Mouse (Mus musculus): ENCODE results near the gene Ski.

Gene Ski

DNA sequence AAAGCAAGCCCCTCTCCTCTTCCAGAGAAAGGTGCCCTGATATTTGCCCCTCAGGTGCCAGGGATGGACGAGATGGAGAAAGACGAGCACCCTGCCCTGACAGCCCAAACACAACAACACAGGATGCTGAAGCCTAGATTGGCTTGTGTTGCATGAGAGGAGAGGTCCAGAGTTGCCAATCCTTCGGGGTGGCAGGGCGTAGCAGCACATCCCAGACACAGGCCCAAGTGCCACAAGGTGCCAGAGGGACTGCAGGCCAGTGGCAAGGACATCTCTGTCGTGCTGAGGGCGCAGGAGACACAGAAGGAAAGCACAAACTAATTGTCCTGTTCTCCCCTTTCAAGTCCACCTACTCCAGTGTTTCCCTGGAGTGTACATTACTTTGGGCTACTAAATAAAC lies 8.2 kb downstream of the Ski start:
- no peak for DNase-seq (ENCODE audit: low read depth, low spot score)

DNA sequence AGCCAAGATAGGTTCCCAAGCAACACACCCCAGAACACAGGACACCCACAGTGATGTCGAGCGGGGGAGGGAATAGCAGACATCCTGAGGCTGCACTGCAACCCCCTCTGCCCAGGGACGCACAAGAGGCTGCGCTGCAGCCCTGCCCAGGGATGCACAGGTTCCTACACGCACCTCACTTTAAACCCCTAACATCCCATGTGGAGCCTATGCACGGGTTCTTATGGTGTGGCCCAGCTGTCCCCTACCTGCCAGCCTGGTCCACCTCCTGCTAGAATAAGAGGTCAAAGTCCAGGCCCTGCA lies 8.7 kb downstream of the Ski start:
- no peak for DNase-seq (ENCODE audit: low read depth, low spot score)

DNA sequence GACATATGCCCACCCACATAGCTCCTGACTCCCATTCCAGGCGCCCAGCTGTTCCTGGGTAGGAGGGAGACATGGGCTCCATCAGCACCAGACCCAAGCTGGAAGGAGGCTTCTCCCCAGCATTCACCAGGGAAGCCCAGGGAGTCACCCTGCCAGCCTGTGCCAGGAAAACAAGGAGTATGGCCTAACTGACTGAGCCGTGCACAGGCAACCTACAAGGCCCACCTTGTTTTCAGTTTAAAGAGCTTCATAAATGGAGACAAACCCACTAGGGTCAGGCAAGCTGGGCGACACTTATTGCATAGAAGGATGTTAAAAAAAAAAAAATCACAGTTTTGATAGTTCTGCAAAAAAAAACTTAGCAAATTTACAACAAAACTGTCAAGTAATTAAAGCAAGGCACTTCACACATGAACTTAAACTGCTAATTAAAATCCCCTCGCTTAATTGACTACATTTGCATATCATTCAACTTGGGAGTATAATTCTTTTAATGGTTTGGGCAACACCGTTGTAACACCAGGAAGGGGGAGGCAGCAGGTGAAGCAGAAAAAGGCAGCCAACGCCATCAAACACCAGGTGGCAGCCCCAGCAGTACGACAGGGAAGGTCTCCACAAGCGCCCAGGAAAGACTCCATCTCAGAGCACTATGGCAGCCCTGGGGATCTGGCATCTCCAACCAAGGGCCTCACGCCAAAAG lies 9.2 kb downstream of the Ski start:
- no peak for DNase-seq (ENCODE audit: low read depth, low spot score)

DNA sequence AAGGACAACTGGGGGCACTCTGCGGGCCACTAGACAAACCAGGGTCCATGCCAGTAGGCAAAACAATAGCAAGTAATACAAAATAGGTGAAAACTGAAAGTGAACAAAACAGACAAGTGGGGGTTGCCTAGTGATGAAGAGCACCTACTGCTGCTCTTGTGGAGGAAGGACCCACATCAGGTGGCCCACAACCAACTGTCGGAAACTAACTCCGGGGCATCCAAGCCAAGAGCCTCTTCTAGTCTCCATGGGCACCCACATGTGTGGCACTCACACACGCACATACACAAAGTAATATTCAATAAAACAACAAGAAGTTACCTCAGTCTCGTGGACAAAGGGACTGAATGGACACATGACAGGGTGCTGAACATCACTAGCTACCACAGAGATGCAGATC lies 12.9 kb downstream of the Ski start:
- no peak for DNase-seq (ENCODE audit: low read depth, low spot score)

DNA sequence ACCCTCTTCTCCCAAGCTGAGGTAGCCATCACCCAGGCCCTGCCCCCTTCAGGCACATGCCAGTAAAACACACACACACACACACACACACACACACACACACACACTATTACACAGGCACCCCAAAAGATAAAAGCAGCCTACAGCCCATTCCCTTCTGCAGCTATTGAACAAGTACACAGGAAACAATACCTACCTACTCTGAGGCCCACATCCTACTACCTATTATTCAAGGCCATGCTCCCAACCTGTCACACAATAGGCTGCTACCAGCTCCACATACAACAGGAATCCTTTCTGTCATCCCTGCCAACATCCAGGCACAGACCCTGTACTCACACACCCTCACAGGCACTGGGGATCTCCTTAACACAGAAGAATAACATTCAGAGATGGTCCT lies 13.3 kb downstream of the Ski start:
- no peak for DNase-seq (ENCODE audit: low read depth, low spot score)

DNA sequence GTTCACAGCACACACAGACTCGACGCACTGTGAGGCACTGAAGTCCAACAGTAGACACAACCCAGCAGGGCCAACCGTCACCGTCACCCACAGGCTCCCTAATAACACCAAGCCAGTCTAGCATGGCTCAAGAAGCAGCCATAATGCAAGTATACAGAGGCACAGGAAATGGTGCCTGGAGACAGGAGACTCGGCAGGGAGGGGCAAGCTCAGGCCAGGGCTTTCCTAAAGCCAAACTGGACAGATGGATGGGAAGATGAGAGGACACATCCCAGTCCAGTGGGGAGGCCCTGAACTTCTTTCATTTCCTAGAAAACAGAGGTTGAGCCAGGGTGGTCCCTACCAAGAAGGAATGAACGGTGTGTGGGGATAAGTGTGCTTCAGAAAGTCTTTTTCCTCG lies 13.8 kb downstream of the Ski start:
- DNase-seq (ENCODE audit: low read depth, low spot score): no peak

DNA sequence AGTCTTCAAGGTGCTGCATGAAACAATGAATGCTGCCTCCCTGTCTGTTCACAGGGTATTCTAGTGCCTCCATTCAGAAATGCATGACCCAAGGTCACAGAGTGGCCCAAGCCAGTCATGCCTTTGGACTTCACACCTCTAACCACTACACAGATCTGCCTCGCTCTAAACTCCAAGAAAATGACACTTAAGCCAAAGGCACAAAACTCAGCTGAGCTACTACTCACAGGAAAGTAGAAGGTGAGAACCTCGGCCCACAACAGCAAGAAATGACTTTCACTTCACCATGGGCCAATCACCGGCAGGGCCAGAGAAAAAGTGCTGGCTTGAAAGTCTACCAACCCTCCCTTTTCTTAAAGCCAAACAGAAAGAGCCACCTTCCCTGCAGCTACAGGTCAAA lies 14.6 kb downstream of the Ski start:
- no peak for DNase-seq (ENCODE audit: low read depth, low spot score)

DNA sequence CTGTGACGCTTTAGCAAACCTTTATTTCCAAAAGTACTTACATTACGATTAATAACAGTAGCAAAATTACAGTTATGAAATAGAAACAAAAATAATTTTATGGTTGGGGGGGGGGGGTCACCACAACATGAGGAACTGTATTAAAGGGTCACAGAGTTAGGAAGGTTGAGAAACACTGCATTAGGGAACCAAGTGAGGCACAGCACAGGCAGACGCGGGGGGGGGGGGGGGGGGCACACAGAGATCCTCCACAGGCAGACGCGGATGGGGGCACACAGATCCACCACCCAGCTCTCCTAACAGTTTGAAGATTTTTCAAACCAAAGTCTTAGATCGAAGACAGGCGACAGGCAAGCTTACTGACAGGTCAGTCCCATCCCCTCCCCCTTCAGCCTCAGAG lies 15.9 kb downstream of the Ski start:
- DNase-seq (ENCODE audit: low read depth, low spot score): no peak

DNA sequence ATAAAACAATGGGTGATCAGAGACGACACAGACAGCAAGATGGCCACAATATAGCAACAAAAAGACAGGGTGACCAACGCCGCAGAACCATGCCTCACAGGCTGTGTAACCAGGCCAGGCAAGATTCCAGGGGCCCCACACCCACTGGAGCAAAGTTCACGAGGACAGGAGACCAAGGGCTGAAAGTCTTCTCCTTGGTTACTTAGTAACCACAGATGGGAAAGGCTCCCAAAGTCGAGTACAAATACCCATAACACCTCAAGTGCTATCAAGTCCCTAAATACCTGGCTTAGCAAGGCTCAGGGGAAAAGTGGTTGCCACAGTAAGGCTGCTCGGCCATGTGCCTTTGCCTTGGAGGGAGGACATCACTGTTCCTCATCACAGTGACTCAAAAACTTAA lies 16.5 kb downstream of the Ski start:
- DNase-seq (ENCODE audit: low read depth, low spot score): no peak

DNA sequence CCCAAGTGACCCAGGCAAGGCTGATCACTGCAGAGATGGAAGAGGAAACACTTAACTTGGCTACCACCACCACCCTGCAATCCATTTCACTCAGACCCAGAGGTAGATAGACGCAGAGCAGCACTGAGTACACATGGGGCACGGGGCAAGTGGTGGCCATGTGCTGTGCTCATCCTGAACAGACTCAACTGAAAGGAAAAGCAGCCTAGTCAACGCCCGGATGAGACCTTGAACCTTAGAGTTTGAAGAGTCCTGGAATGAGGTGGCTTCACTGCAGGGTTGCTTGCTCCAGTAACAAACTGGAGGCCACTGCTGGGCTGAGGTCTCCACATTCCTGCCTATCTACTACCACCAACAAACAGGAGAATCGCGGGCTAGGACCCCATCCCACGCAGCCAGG lies 20.6 kb downstream of the Ski start:
- DNase-seq (ENCODE audit: low read depth, low spot score): no peak

DNA sequence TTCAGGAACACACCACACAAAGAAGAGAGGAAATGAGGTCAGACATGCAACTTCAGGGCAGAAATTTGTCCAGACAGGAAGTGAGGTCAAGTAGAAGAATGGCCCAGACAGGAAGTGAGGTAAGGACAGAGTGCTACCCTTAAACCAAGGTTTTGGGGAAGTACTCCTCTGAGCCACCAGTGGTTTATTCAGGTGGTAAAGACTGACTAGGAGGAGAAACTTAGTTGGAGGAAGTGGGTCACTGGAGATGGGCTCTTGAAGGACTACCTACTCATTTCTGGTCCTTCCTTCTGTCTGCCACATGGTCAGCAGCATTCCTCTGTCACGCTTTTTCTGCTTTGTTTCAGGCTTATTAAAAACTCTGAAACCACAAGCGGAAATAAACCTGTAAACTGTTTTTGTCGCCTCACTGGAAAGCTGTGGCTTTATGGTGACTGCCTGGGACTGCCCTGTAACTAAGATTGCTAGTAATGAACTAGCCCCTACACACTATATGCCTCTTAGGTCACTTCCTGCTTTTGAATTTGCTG lies 21.5 kb downstream of the Ski start:
- no peak for DNase-seq (ENCODE audit: low read depth, low spot score)

DNA sequence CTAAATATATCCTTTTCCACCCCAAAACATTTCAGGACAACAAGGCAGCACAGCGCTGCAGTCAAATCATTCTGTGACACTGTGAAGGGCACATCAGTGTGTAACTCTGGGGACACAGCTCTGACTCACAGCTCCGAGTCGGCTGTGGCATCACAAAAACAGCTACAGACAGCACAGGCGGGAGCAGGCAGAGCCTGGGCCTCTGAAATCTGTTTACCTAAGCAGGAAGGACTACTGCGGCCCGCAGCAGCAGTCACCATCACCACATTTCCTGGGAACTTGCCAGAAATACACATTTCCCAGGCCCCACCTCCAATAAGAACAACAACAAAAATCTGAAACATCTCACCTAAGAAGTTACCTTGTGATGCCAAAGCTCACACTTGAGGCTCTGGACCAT lies 24.7 kb downstream of the Ski start:
- no peak for DNase-seq (ENCODE audit: low read depth, low spot score)

DNA sequence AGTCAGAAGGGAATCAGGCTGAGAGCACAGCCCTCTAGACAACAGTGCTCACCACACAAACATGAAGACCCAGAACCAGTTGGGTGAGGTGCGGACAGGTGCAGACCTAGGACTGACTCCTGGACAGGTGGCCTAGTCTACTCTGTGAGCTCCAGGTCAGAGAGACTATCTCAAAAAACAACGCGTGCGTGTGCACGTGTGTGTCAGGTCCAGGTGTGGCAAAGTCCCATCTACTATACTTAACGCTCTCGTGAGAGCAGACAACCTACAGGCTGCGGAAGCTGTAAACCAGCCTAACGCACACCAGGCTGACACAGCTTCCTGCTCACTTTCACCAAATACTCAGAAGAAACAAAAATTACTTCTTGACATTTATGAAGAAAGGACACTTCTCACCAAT lies 27.2 kb downstream of the Ski start:
- no peak for DNase-seq (ENCODE audit: low read depth, low spot score)

DNA sequence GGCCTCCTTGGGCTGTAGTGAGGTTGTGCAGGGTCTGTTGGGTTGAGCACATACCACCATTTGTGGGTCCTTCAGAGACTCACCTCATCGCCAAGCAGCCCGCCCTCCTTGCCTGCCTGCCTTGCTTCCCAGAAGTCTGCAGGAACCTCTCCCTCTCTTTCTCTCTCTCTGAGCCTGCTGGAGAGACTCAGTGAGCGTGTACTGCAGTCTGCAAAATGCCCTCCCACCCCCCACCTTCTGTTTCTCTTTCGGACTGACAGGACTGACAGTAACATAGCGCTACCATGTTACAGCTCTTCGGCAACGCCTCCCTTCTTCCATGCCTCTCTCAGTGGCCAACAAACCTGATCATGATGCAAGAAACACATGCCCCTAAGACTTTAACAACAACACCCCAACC lies 32.1 kb downstream of the Ski start:
- DNase-seq (ENCODE audit: low read depth, low spot score): no peak

DNA sequence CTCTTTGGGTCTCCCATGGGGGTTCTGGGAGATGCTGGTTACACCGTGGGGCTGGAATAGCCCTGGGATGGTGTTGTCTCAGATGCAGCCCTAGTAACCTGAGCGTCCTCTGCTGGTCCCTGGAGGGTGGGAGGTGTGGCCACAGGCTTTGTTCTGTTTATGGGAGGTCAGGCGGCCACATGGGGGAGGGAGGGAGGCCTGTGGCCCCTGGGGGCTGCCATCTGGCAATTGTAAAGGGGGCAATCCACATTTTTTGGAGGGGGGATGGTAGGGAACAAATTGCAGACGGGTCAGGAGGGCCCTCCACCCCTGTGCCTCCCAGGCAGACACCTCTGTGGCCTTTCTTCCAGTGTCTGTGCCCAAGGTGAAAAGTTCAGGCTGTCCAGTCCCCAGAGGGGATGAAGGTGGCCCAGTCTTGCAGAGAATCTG lies 32.7 kb downstream of the Ski start:
- DNase-seq (ENCODE audit: low read depth, low spot score): peak; percentile 69

DNA sequence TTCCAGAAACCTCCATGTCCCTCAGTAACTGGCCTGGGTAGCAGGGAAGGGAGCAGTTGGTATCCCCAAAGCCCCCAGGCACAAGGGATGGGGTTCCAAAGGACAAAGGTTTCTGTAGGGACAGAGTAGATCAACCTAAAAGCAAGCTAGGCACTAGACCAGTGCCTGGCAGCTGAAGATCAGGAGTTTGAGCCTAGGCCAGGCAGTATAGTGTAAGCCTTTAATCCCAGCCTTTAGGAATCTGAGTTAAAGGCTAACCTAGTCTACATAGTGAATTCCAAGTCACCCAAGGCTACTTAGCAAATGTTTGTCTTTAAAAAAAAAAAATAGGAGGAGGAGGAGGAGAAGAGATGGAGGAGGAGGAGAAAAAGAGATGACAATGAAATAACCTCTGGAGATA lies 33.6 kb downstream of the Ski start:
- DNase-seq (ENCODE audit: low read depth, low spot score): no peak

DNA sequence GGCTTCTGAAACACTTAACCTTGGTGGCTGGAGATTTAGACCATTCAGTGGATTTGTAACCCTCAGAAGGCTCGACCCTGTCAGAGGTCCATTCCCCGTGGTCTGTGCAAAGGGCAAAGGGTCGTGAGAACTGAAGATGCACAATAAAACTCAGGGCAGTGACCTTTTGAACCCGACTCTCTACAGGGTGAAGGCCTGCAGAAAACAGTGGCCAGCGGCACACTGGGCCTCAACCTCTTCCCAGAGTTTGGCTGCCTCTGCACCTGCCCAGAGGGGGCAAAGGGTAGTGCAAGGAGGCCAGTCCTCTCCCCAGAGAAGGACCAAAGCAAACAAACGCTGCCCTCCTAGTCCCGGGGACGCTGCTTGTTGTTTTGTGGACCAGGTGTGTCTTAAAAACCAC lies 34.1 kb downstream of the Ski start:
- no peak for DNase-seq (ENCODE audit: low read depth, low spot score)

DNA sequence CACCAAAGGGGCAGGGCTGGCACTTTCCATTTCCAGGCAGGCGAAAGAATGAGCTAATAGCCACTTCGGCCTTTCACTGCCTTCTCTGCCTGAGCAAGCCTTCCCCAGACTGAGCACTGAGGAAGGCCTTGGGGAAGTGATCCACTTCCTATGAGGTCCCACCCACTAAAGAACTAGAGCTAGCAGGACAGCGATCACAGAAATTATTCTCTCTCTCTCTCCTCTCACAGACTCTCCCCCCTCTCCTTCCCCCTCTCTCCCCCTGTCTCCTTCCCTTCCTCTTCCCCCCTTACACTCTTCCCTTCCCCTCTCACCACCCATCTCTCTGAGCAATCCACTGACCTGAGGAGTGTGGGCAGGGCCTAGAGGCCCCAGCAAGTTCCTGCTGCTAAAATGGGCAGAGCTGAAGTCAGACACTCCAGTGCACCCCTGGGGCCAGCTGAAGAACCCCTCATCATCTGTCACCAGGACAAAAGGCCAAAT lies 35.2 kb downstream of the Ski start:
- DNase-seq (ENCODE audit: low read depth, low spot score): no peak

DNA sequence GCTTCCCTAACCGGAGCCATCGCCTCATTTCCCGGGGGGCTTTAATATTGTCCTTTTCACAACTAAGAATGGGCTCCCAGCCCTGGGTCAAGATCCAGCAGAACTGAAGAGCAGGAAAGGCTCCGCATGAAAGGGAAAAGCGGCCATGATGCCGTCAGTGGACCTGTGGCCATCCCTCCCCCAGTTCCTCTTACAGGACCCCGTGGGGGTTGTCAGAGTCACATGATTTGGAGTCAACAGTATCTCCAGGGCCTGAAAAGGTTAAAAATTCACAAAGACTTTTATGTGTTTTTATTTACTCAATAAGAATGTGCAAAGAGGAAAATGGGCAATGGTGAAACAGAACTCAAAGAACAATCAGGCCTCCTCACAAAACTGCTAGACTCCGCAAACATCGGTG lies 36.5 kb downstream of the Ski start:
- no peak for DNase-seq (ENCODE audit: low read depth, low spot score)

DNA sequence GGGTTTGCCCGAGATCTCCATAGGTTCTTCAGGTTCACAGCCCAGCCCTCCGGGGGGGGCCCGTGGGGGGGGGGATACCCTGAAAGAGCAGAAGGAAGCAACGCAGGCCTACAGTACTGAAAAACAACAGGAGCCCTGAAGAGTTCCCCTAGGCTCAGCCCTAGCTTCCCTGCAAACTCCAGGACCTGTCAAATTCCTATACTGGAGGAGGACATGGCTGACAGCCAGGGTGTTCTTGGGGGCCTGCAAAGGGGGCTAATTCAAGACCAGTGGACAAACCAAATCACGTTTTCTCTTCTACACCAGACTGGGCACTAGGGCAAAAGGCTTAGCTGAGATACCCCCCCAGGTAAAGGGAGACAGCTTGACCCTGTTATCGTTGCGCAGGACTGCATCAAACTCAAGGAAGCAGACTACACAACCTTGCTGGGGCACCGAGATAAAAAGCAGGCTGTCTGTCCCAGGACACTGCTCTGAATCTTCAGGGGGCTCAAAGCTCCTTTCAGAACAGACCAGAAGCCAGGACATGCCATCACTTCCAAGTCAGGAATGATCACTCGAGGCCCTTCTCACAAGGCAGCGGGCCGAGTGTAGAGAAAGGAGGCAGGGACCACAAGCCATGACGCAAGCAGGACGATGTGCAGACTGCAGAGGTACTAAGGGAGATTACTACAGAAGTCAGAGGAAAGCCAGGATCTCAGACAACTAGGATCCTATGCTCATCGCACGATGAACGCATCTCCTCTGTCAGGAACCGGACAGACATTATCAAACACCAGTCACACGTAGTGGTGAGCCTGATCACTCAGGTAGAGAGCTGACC lies 37.9 kb downstream of the Ski start:
- DNase-seq (ENCODE audit: low read depth, low spot score): no peak

DNA sequence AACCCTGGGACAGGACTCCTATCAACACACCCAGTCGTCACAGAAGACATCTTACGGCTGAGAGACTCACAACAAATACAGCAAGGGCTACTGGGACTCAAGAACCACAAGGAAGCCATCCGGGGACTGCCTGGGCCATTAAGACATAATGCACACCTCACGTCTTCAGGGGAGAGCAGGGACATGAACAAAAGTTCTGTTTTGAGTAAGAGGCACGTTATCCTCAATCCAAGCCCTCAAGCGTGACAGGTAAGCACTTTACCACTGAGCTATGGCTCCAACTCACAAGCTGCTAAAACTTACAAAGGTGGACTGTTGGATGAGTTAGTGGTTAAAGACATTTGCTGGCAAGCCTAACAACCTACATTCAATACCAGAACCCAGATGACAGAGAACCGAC lies 39.2 kb downstream of the Ski start:
- no peak for DNase-seq (ENCODE audit: low read depth, low spot score)

DNA sequence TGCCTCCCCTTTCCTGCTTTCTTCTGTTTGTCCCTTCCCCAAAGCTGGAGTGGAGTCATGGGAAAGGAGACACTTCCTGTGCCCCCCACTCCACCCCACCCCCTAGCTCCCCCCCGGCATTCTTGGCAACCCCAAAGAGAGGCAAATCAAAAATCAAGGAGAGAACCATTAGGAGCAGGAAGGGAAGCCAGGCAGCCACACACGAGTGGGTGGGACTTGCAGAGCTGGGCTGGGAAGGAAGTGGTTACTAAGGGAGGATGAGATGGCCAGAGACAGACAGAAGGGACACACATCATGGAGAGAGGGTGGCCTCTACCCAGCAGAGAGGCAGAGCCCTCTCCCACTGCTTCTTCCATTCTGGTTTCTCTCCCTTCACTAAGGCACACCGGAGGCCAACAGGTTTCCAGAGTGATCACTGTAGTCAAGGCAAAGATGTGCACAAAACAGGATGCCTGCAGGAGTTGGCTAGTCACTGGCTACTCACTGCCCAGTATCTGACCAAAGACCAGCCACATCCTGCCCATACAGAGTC lies 43.3 kb downstream of the Ski start:
- no peak for DNase-seq (ENCODE audit: low read depth, low spot score)

DNA sequence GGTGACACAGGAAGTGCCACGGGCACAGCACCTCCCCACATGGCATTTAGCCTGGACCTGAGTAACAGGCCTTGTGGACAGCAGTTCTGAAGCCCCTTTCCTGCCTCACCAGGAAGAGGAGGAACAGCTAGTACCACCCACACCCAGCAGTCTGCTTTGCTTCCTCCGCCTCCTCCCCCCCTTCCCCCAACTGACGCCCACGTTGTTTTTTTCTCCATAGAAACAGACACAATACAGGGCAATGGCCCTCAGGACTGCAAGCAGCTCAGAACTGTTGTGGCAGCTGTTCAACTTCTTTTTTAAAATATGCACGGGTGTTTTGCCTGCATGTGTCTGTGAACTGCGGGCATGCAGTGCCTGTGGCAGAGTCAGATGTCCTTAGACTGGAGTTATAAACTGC lies 44.1 kb downstream of the Ski start:
- peak; percentile 74 for DNase-seq (ENCODE audit: low read depth, low spot score)

Measured in forelimb bud, embryonic 11.5 days (tissue).